Mouse (Mus musculus) c-Kit-positive CD71-negative TER-119-negative erythroid progenitor cells, embryonic 14.5 days (primary cell): ENCODE results near the gene B3gnt8.

Experiments
- DNase-seq: peaks from one replicate; pipeline ENCODE4 v3.0.0-alpha.2; 2013; ENCODE audit warnings: low read depth

The B3gnt8 gene

DNA sequence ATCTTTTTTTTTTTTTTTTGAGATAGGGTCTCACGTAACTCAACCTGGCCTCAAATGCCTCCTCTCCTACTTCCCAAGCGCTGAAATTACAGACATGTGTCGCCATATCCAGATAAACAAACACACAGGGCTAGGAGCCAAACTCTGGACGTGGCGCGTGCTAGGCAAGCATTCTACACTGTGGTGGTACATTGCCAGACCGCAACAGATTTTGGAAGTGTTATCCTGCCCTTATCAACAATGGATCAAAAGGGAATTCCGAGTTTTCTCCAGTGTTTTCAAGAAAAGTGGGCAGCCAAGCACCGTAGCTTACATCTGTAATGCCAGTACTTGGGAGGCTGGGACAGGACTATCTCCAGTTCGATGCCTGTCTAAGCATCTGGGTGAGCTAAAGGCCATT is 31.3 kb downstream of the B3gnt8 start:
- no peak for DNase-seq

DNA sequence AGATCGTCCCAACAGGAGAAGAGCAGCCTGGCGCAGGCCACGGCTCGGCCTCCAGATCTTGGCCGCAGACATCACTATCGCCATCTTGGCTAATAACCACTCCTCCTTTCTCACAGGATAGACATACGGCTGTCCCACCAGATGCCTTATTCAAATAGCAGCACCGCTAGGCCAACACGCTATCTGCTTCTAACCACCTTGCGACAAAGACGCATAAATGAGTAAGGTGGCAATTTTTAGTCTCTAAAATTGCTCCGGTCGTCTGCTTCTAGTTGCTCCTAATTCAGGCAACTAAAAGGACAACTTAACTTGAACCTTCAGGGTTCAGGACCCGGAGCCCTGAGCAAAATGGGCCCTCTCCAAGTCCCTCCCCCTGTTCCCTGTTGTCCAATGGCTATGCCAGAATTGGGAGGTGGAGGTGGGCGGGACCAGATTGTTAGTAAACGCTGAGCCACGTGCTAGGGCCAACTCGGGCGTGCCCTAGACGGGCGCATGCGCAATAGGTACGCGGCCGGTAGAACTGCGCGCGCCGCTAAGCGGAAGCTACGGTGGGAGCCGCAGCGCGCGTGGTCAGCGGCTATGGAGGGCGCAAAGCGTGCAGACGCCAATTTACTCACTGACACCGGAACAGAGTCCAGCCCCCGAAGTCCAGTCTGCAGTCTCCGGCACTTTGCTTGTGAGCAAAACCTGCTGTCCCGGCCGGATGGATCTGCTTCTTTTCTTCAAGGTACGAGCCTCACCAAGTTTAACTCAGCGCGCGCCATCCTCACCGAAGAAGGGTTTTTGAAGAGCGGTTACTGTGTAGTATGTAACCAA is 32.4 kb downstream of the B3gnt8 start, which contains the start of the genes Bckdha and Exosc5:
TSS of gene Bckdha (minus strand) at position 325 of the 816 bp plus-strand sequence.
TSS of gene Exosc5 (plus strand) at position 508 of the 816 bp plus-strand sequence.
- peak; percentile 100 for DNase-seq

DNA sequence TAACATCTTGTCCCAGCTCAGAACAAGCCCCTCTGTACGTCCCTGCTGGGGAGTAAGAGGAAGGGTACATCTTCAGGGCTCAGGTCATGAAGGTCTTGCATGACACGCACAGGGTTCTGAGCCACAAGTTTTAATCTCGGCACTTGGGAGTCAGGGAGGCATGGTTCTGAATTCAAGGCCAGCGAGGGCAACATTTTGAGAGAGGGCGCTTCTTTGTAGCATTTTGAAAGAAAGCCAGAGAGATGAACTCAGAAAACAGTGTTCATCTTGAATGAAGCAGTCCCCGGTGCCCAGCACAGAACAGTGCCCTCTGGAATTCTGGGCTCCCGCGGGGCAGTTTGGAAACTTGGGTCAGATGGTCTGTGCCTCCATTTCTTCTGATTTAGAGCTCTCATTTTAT is 39.9 kb downstream of the B3gnt8 start:
- DNase-seq = no peak

- no peak for DNase-seq
These were observed 42.7 kb downstream of the B3gnt8 start for GRCm38 (mm10) chr7:25669158-25669557.

- no peak for DNase-seq
These were observed 43.2 kb downstream of the B3gnt8 start for GRCm38 (mm10) chr7:25669631-25670030.

DNA sequence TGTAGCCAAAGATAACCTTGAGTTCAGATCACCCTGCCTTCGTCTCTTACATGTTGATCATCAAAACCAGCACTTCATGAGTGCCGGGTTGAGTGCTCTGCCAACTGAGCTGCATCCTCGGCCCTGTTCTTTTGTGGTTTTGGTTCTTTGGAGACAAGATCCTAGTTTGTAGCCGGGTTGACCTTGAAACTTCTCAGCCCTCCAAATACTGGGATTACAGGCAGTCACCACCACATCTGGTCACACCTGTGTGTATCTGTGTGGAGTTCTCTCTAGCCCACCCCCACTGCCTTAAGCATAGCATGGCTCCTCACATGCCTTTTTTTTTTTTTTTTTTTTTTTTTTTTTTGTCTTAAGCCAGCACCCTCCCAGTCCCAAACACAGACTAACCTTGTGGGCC is 43.6 kb downstream of the B3gnt8 start:
- no peak for DNase-seq

- DNase-seq = no peak
These were observed 45.2 kb downstream of the B3gnt8 start for GRCm38 (mm10) chr7:25671686-25672085.

DNA sequence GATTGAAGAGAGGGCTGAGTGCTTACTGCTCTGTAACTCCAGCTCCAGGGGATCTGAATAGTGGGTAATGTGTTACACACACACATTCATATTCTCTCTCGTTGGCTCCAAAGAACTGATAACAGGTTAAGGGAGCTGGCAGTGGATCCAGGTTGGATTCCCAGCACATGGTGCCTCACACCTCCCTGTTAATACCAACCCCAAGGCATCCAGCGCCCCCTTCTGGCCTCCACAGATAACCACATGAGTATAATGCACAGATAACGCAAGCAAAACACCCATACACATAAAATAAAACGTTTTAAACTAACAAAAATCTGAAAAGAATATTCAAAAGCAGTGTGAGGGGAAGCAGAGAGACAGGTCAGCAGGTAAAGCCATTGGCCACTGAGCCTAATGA is 46.0 kb downstream of the B3gnt8 start:
- no peak for DNase-seq

- DNase-seq = no peak
These were observed 47.8 kb downstream of the B3gnt8 start for GRCm38 (mm10) chr7:25674297-25674696.

GRCm38 (mm10) chr7:25674719-25675300 is 48.4 kb downstream of the B3gnt8 start, which contains the start of gene Tmem91:
TSS of gene Tmem91 (minus strand) at chr7:25675166.
- no peak for DNase-seq

DNA sequence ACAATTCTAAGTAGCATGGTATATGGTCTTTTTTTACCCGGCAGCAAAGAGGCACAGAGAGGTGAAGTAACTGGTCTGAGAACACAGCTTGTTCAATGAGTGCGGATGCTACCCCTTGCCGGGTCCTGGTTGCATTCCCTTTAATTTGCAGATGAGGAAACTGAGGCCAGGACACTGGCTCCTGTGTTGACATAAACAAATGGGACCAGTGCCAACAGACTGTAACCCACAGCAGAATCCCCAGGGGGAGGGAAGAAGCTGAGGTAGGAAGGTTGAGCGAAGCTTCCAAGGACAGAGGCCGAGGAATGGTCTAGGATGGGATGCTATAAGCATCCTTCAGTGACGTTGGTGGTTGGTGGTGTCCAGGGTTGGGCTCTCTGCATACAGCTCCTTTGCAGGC is 49.0 kb downstream of the B3gnt8 start:
- DNase-seq = no peak

DNA sequence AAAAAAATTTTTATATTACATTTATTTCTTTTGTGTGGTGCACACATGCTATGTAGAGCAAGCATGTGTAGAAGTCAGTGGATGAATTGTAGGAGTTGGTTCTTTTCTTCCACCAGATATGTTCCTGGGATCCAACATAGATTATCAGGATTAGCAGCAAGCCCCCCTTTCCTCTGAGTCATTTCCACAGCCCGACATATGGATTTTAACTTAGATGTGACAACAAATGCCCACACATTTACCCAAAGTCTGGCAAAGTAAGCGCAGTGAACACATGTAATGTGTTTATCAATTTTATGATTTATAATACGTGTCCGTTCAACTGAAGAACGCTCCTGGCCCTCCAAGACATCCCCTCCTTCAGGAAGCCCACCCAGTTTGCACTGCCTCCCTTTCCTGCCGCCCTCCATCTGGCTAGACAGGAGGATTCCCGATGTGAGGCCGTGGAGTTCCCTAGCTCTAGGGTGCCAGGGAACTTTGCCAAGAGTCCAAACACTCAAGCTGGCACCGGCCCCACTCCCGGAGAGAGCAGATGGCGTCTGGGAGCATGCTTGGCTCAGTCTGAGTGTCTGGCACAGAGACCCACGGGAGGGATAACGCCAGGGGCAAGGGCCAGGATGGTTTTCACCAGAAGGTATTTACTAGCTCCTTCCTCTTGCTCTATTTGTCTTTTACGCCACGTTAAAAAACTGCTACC is 49.8 kb downstream of the B3gnt8 start:
- DNase-seq = no peak

DNA sequence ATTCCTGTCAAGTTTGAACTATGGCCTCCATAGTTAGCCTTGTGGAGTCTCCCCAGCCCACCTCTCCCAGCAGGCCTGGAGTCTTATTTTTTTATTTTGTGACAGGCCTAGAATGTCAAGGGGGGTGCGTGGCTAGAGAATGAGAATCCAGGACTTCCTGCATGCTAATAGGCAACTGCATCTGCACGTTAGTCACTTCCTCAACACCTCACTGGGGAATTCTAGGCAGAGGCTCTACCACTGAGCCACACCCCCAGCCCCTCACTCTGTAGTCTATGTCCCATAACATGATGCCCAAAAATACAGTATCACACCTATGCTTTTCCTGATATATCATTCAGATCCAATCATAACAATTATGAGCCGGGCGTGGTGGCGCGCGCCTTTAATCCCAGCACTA is 50.6 kb downstream of the B3gnt8 start:
- DNase-seq = no peak

- no peak for DNase-seq
These were observed 53.5 kb downstream of the B3gnt8 start for GRCm38 (mm10) chr7:25679971-25680370.

- DNase-seq = peak; percentile 98
These were observed 54.2 kb downstream of the B3gnt8 start, which contains the start of gene B9d2 for GRCm38 (mm10) chr7:25680514-25681258. TSS of gene B9d2 (plus strand) at chr7:25680780.

DNA sequence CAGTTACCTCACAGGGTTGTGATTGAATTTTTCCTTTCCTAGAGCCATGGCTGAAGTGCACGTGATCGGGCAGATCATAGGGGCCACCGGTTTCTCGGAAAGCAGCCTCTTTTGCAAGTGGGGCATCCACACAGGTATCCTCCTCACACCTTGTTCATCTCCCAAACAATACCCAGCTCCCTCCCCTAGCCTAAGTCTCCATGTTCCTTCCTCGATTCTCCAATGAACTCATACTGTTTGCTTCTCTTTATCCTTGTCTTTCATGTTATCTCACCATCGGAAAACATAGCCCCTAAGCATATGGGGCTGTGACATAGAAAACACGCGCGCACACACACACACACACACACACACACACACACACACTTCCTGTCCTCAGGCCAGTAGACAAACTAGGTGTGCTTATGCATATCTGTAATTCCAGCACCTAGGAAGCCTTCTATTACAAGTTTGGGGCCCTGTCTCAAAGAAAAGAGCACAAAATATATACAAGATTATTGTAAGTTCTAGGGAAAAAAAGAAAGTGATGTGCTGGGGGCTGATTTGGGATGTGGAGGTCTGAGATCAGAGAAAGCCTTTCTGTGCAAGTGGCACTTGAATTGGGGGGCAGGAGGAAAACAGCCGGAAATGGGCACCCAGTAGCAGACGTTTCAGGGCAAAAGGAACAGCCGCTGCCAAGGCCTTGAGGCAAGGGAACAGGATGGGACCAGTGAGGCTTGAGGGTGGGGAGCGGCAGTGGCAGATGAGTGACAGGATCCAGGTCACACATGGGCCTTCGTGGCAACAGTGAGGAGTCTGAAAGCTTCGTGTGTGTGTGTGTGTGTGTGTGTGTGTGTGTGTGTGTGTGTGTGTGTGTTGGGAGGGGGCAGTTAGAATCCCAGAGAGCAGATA is 55.1 kb downstream of the B3gnt8 start:
- no peak for DNase-seq

DNA sequence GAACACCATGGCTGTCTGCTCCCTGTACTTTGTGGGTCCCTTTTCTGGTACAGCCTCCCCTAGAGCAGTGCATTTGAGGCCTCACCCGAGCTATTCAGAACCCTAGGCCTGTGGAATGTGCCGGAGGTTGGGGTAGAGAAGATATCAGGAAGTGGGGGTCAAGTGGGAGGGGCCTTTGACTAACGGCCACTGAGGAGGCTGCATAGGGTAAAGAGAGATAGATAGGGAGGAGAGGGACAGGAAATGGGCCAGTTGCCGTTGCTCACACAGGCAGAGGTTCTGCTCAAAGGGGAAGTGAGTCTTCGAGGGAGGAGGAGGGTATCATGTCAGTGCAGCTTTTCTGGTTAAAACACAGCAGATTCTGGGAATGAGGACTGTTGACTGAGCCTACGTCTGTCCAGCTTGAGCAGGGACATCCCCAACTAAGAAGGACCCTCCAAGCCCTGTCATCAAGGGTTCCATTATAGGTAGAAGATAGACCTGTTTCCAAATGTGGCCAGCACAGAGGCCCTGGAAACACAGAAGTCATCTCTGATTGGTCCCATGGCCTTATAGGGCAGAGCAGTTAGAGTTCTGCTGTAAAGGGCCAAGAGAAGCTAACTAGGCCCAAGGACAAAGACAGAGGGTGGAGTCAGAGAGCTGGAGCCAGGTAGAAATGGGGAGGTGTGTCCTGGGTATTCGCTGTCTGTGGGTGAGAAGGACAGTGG is 57.2 kb downstream of the B3gnt8 start:
- peak; percentile 70 for DNase-seq

GRCm38 (mm10) chr7:25684659-25685058 is 58.2 kb downstream of the B3gnt8 start:
- DNase-seq = no peak
